Mouse (Mus musculus) frontal cortex, postnatal 10 days (tissue): Measurements from ENCODE around the gene Pir.

ENCODE experiments used
- DNase-seq, 2 experiments: peaks; one replicate each; pipeline ENCODE4 v3.0.0; 2022; ENCODE audit warnings: low spot score in 2 of 2, mixed read lengths in 1 of 2

Gene Pir

GRCm38 (mm10) chrX:164338591-164338990, 69.4 kb downstream of the Pir start:
- DNase-seq, result no peak

- DNase-seq, result no peak
These were observed 76.3 kb downstream of the Pir start for GRCm38 (mm10) chrX:164345359-164345938.

GRCm38 (mm10) chrX:164348937-164349336, 79.8 kb downstream of the Pir start:
- DNase-seq, result no peak

DNA sequence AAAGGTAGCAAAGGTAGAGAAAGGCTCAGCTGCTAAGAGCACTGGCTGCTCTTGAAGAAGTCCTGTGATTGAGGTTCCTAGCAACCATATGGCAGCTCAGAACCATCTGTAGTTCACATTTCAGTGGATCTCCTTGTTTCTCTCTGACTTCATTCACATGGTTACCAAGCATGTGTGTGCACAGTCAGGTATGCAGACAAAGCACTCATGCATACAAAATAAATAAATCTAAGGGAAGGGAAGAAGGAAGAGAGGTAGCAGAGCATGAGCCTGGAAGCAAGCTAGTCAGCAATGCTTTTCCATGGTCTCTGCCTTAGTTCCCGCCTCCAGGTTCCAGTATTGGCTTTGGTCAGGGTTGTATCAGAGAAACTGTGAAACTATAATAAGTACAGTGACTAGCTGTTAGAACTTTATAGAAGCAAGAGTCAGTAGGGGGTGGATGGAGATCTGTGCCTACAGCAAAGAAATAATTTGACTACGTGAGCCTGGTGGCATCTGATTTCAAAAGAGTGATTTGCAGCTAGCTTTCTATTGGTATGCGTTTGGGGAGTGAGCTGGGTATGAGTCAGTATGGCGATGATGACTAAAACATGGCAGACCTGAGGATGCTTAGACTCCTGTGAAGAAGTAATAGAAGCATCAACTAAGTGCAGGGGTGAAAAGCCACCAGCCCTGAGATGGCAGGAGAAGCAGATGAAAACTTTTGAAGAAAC, 96.1 kb downstream of the Pir start:
- no peak for DNase-seq

GRCm38 (mm10) chrX:164370576-164370975, 101.4 kb downstream of the Pir start:
- no peak for DNase-seq

DNA sequence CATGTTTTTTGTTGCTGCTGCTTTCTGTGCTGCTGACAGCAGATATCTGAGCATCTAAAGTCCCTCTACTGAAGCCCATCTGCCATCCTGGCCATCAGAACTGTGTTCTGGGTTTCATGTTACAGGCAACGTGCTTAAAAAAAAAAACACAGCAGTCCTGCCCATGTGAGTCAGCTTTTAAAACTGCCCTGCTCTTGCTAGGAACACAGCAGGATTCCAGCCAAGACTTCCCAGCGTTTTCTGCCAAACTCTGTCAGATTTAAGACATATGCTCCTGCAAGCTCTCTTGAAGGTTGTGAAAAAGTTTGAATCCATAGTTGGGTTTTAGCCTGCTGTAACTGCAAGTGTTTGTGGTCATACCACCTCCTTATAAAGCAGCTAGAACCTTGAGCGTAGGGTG, 103.9 kb downstream of the Pir start, which contains the start of gene Vegfd:
Gene Vegfd, plus strand, starts transcription at position 298 of the 400 bp plus-strand sequence.
- peak in 1 of 2 experiments; percentile 11 for DNase-seq

GRCm38 (mm10) chrX:164374586-164374985, 105.4 kb downstream of the Pir start:
- no peak for DNase-seq

- no peak for DNase-seq
These were observed 110.5 kb downstream of the Pir start for GRCm38 (mm10) chrX:164379721-164380120.

GRCm38 (mm10) chrX:164381618-164382408, 112.6 kb downstream of the Pir start:
- DNase-seq, result peak; percentile 47 to 60

- no peak for DNase-seq
These were observed 124.9 kb downstream of the Pir start for GRCm38 (mm10) chrX:164394091-164394490.

- no peak for DNase-seq
These were observed 129.3 kb downstream of the Pir start for GRCm38 (mm10) chrX:164398456-164398855.

DNA sequence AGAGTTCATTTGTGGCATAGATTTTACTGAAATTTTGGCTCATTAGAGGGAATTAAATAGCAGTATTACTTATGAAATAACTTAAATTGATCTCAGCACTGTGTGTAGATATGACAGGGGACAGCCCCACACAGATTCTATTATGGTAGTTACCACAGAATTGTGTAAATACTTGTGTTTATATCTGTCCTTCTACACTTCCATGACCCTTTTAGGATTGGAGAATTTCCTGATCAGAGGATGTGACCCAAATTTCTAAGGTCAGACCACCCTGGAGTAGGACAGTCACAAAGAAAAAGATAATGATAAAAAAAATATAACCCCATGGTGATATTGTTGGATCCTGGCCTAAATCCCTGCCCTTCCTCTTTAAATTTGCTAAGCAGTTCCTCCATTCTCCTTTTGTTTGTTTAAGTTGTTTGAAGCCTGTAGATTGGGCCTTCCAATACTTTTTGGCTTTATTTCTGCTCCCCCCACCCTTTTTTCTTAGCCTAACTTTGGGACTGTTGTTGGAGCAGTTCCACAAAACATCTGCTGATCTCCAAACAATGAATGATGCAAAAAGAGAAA, 136.0 kb downstream of the Pir start:
- no peak for DNase-seq

DNA sequence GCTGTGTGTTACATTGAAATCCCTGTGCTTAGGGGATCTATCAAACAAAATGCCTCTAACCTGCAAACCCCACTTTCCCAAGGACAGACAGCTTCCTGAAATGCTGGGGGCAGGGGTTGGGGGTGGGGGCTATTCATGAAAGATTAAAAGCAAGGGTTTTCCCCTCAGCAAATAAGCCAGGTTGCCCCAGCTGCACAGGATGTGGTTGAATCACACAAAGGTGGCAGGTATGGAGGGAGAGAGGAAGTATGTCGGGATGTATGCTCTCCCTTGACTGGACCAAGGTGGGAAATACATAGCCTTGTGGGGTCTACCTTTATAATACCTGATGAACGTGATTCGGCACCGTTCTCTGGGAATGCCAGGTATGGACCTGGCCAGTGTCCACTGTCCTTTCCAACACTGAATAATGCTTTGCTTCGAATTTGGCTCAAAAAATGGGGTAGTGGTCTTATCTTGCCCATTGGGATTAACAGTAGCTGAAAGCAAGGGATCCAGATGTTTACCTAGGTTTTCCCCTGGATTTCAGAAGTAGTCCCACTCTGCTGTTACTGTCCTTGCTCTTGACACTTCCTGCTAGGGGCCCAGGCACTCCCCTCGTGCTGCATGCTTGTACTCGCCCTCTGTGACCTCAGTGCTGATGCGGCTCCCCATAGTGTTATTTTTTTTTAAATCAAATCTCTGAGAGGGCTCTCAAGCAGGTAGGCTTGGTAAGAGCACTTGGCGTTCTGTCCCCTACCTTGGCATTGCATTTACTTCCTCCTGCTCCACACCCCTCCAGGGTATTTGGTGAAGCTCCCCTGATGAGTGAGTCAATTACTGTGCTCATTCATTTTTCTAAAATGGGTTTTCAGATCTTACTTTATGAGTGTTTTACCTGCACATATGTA, 137.2 kb downstream of the Pir start:
- DNase-seq, result no peak

DNA sequence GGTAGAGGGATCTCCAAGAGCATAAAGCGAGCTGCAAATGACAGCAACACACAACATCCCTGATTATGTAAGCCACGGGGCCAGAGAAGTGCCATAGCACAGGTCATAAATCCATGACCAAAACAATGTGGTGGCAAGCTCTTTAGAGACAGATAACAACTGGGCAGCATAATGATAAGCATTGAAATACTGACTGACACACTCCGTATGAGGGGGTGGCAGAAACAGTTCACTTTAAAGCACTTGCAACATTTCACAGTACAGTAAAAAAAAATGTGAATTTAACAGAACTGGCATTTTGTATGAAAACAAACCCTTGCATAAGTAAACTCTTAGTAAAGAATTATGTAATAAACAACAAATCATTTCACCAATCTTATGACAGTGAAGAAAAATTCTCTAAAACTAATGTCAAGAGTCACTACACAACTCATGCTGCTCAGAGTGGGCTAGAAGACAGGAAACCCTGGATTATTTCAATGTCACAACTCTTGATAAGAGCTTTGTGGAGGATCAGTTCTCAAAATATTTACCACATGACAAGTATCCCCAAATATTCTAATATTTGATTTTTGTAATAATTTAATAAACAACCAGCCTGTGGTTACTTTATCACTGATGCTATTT, 139.2 kb downstream of the Pir start:
- DNase-seq, result no peak

- no peak for DNase-seq
These were observed 141.4 kb downstream of the Pir start for GRCm38 (mm10) chrX:164410562-164410961.

GRCm38 (mm10) chrX:164416803-164417202, 147.6 kb downstream of the Pir start:
- DNase-seq, result no peak

- no peak for DNase-seq
These were observed 148.8 kb downstream of the Pir start for GRCm38 (mm10) chrX:164418008-164418407.

- DNase-seq, result peak; percentile 89 to 94
These were observed 150.3 kb downstream of the Pir start, which contains the start of gene Piga for GRCm38 (mm10) chrX:164419471-164419939. Gene Piga (plus strand): TSS chrX:164419787.

DNA sequence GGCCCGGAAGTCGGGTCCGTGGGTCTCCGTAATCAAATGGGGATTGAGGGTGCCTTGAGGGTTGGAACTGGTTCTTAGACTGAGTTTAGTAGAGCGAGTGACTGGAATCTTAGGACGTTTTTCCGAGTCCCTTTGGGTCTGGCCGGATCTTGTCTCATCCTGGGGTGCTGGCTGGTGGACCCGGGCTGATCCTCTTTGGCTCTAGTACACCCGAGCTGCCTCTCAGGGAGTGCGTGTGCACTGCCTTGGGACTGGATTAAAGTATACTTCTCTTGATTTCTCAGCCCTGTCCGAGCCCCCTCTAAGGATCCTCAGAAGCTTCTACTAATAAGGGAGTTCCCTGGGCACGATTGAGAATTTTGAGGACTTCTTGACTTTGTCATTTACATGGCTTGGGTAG, 150.8 kb downstream of the Pir start:
- no peak for DNase-seq

DNA sequence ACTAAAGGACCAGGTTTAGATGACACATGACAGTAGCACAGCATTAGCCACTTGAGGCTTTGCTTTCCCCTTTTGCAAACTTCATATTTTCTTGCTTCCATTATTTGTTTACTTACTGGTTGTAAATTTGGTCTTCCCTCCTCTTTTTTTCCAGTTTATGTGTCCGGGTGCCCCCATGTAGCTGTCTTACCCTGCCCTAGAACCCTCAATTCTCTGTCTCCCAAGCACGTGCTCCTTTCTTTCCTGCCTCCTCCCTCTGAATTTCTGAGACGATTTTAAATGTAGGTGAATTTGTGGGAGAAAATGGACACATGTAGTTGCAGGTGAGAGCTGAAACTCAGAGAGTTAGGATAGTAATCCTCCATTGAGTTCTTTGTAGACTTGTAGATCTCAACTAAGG, 151.3 kb downstream of the Pir start:
- DNase-seq, result no peak
